Mouse (Mus musculus) erythroblast, embryonic 14.5 days (primary cell): ENCODE measurements around the gene Tpgs1. TPM values are rescaled to one million over a fixed set of nuclear protein-coding genes. Genes with fewer than 3 reads are reported as not detected.

Experiments used
- H3K27me3 ChIP-seq: 2 replicates; pipeline ENCODE4 v1.6.1; 2012; ENCODE audit warnings: inconsistent platforms; ENCODE audit not compliant: control insufficient read depth
- H3K36me3 ChIP-seq: 2 replicates; pipeline ENCODE4 v1.6.1; 2012; ENCODE audit warnings: mild to moderate bottlenecking, inconsistent platforms; ENCODE audit not compliant: control insufficient read depth
- H3K4me1 ChIP-seq: 2 replicates; pipeline ENCODE4 v1.6.1; 2012; ENCODE audit warnings: inconsistent platforms; ENCODE audit not compliant: control insufficient read depth
- H3K4me3 ChIP-seq: replicated peaks from 2 replicates; pipeline ENCODE3; 2012; ENCODE audit warnings: moderate library complexity, mild to moderate bottlenecking, inconsistent platforms
- H3K9me3 ChIP-seq: 2 replicates; pipeline ENCODE4 v1.6.1; 2012; ENCODE audit warnings: low read length, inconsistent platforms, mixed read lengths; ENCODE audit not compliant: control insufficient read depth
- GATA1 ChIP-seq: IDR thresholded peaks from 2 replicates; pipeline ENCODE4 v1.6.1; 2012; ENCODE audit warnings: low read length, inconsistent platforms, mixed read lengths
- TAL1 ChIP-seq: IDR thresholded peaks from 3 replicates; pipeline ENCODE4 v1.6.1; 2012; ENCODE audit warnings: low read length, inconsistent platforms, mixed read lengths
- polyA plus RNA-seq: library from polyadenylated mRNA; stranded (reverse); fragments of >175 nt; gene quantifications from 2 replicates; pipeline ENCODE4 v1.2.3, GENCODE M21; 2012

The Tpgs1 gene
- polyA plus RNA-seq, 1 experiment: 15.5 TPM

- H3K9me3 ChIP-seq: no peaks in the 10 kb centered on the region
- no peak for TF ChIP-seq GATA1
- no peak for TF ChIP-seq TAL1
- peaks cover 29% of the 10 kb centered on the region for H3K36me3 ChIP-seq
- H3K4me3 ChIP-seq: peak overlapping the region; percentile 88
- H3K4me1 ChIP-seq: peaks cover 54% of the 10 kb centered on the region
- peaks cover 5% of the 10 kb centered on the region for H3K27me3 ChIP-seq
Observed at GRCm38 (mm10) chr10:79680606-79681495, 11.7 kb downstream of the Tpgs1 start.

- Histone ChIP-seq H3K9me3 (no peaks in the 10 kb centered on the region), H3K4me3 (peak within 1 kb of the TSS; percentile 88), H3K4me1 (peaks cover 57% of the 10 kb centered on the region), H3K27me3 (peaks cover 5% of the 10 kb centered on the region), H3K36me3 (peaks cover 37% of the 10 kb centered on the region)
- no peak for TF ChIP-seq TAL1
- TF ChIP-seq GATA1: no peak
Observed at GRCm38 (mm10) chr10:79681591-79682245, 12.5 kb downstream of the Tpgs1 start, which contains the start of gene Cdc34. Cdc34 (plus strand) TSS chr10:79682195.

- TF ChIP-seq GATA1: no peak
- TF ChIP-seq TAL1: no peak
- H3K27me3 ChIP-seq: peaks cover 5% of the 10 kb centered on the region
- no peaks in the 10 kb centered on the region for H3K9me3 ChIP-seq
- H3K36me3 ChIP-seq: peaks cover 45% of the 10 kb centered on the region
- peaks cover 57% of the 10 kb centered on the region for H3K4me1 ChIP-seq
- H3K4me3 ChIP-seq: peak overlapping the region; percentile 88
Observed at GRCm38 (mm10) chr10:79682551-79682915, 13.4 kb downstream of the Tpgs1 start.

GRCm38 (mm10) chr10:79682916-79683582 lies 13.9 kb downstream of the Tpgs1 start:
- peaks cover 57% of the 10 kb centered on the region for H3K4me1 ChIP-seq
- peaks cover 5% of the 10 kb centered on the region for H3K27me3 ChIP-seq
- no peaks in the 10 kb centered on the region for H3K9me3 ChIP-seq
- peaks cover 50% of the 10 kb centered on the region for H3K36me3 ChIP-seq
- peak overlapping the region; percentile 88 for H3K4me3 ChIP-seq
- no peak for TF ChIP-seq TAL1
- TF ChIP-seq GATA1: no peak

- H3K4me3 ChIP-seq: peak overlapping the region; percentile 88
- H3K36me3 ChIP-seq: peaks cover 59% of the 10 kb centered on the region
- TF ChIP-seq GATA1 (no peak), TAL1 (no peak)
- peaks cover 57% of the 10 kb centered on the region for H3K4me1 ChIP-seq
- H3K27me3 ChIP-seq: no peaks in the 10 kb centered on the region; the same call in 1 of the 2 replicates
- H3K9me3 ChIP-seq: no peaks in the 10 kb centered on the region
Observed at GRCm38 (mm10) chr10:79683726-79684640, 14.8 kb downstream of the Tpgs1 start.

- peaks cover 69% of the 10 kb centered on the region for H3K36me3 ChIP-seq
- peak overlapping the region; percentile 88 for H3K4me3 ChIP-seq
- no peaks in the 10 kb centered on the region for H3K9me3 ChIP-seq
- H3K4me1 ChIP-seq: peaks cover 53% of the 10 kb centered on the region
- TF ChIP-seq GATA1: no peak
- TF ChIP-seq TAL1: no peak
- H3K27me3 ChIP-seq: no peaks in the 10 kb centered on the region
Observed at GRCm38 (mm10) chr10:79684770-79685600, 15.8 kb downstream of the Tpgs1 start.

- TF ChIP-seq TAL1 (no peak), GATA1 (no peak)
- Histone ChIP-seq H3K27me3 (no peaks in the 10 kb centered on the region), H3K4me3 (no peak overlapping the region), H3K36me3 (peaks cover 71% of the 10 kb centered on the region), H3K9me3 (no peaks in the 10 kb centered on the region), H3K4me1 (peaks cover 40% of the 10 kb centered on the region)
Observed at GRCm38 (mm10) chr10:79686219-79686618, 17.1 kb downstream of the Tpgs1 start.

- H3K36me3 ChIP-seq: peaks cover 71% of the 10 kb centered on the region
- H3K9me3 ChIP-seq: no peaks in the 10 kb centered on the region
- H3K27me3 ChIP-seq: no peaks in the 10 kb centered on the region
- TF ChIP-seq TAL1: no peak
- TF ChIP-seq GATA1: no peak
- no peak overlapping the region for H3K4me3 ChIP-seq
- peaks cover 36% of the 10 kb centered on the region for H3K4me1 ChIP-seq
Observed at GRCm38 (mm10) chr10:79686691-79687090, 17.5 kb downstream of the Tpgs1 start.
